ENCODE assay signal across 9 mouse cellular contexts in genomic region chr9:119101992-119102782, GRCm38 (mm10). TPM values are rescaled to one million over a fixed set of nuclear protein-coding genes. Genes with fewer than 3 reads are reported as not detected.
DNase-seq lines count a peak whose midpoint lies in the region; ATAC-seq lines count a peak whose summit lies in the region.
"Had no signal": no experiment of that assay in that cellular context is flagged by ENCODE, and none has a peak within 500 bp of the region (broad histone marks: within the 10 kb centered on the region; RNA-seq: fewer than 3 reads in every experiment).

TSS of gene Dlec1 (plus strand) at chr9:119102478.

- peak within 1 kb of the TSS; percentile 75 for H3K4me2 ChIP-seq in embryonic facial prominence, embryonic 11.5 days (ENCODE audit: low read depth, low read length)
- H3K4me2 ChIP-seq in limb, embryonic 11.5 days (ENCODE audit: low read depth, severe bottlenecking) = peak within 1 kb of the TSS; percentile 69
- H3K4me2 ChIP-seq in midbrain, embryonic 12.5 days (replicated peaks) = peak within 1 kb of the TSS; percentile 86

- peak; percentile 75 for DNase-seq in ovary, adult 18-20 months (ENCODE audit: low spot score)
- no peak for DNase-seq in ovary, postnatal 14 days (ENCODE audit: low spot score)
- DNase-seq in embryonic facial prominence, embryonic 11.5 days (ENCODE audit: low spot score) = peak; percentile 96
- DNase-seq in heart, adult 9 months (ENCODE audit: low spot score in 2 of 2) = peak; percentile 82 to 83
- peak; percentile 84 to 85 for DNase-seq in kidney, adult 8-10 months
- DNase-seq in limb, embryonic 11.5 days (ENCODE audit: low spot score) = peak; percentile 81
- DNase-seq in spleen, postnatal 10 days (ENCODE audit: low spot score in 2 of 2) = peak; percentile 20 to 65

- ATAC-seq in embryonic facial prominence, embryonic 11.5 days (replicated peaks; ENCODE audit: insufficient number of reproducible peaks, low FRiP score, low TSS enrichment, low read depth) = peak; percentile 77
- peak; percentile 85 for ATAC-seq in limb, embryonic 11.5 days (ENCODE audit: insufficient number of reproducible peaks, low FRiP score, low TSS enrichment, low read depth)
- peak; percentile 90 for ATAC-seq in midbrain, embryonic 12.5 days (ENCODE audit: low FRiP score, low read depth)

- no peaks in the 10 kb centered on the region for H3K9me3 ChIP-seq in embryonic facial prominence, embryonic 11.5 days (replicated peaks; ENCODE audit: control insufficient read depth, low read length)
- no peaks in the 10 kb centered on the region for H3K9me3 ChIP-seq in limb, embryonic 11.5 days (ENCODE audit: control insufficient read depth, low read length)
- no peaks in the 10 kb centered on the region for H3K9me3 ChIP-seq in midbrain, embryonic 12.5 days

- no peak within 1 kb of the TSS for H3K27ac ChIP-seq in embryonic facial prominence, embryonic 11.5 days (replicated peaks; ENCODE audit: low read depth, low read length)
- H3K27ac ChIP-seq in limb, embryonic 11.5 days (replicated peaks; ENCODE audit: low read depth, low read length) = no peak within 1 kb of the TSS
- H3K27ac ChIP-seq in midbrain, embryonic 12.5 days (replicated peaks) = no peak within 1 kb of the TSS

- no peaks in the 10 kb centered on the region for H3K36me3 ChIP-seq in embryonic facial prominence, embryonic 11.5 days (replicated peaks; ENCODE audit: control insufficient read depth, insufficient read depth, low read depth, low read length)
- H3K36me3 ChIP-seq in limb, embryonic 11.5 days (ENCODE audit: control insufficient read depth, insufficient read depth, low read length) = no peaks in the 10 kb centered on the region
- no peaks in the 10 kb centered on the region for H3K36me3 ChIP-seq in midbrain, embryonic 12.5 days
- H3K36me3 ChIP-seq: G1E had no signal

- H3K4me3 ChIP-seq in embryonic facial prominence, embryonic 11.5 days (ENCODE audit: low read depth, low read length) = peak within 1 kb of the TSS; percentile 57
- H3K4me3 ChIP-seq in limb, embryonic 11.5 days (ENCODE audit: low read depth, low read length) = peak within 1 kb of the TSS; percentile 54
- peak within 1 kb of the TSS; percentile 60 for H3K4me3 ChIP-seq in midbrain, embryonic 12.5 days

- no peaks in the 10 kb centered on the region for H3K27me3 ChIP-seq in embryonic facial prominence, embryonic 11.5 days (ENCODE audit: control insufficient read depth, insufficient read depth, low read length)
- peaks cover 2% of the 10 kb centered on the region; the same call in 1 of the 2 replicates for H3K27me3 ChIP-seq in limb, embryonic 11.5 days (ENCODE audit: control insufficient read depth, insufficient read depth, low read length)
- H3K27me3 ChIP-seq in midbrain, embryonic 12.5 days = peaks cover 14% of the 10 kb centered on the region; the same call in 1 of the 2 replicates

- H3K4me1 ChIP-seq in embryonic facial prominence, embryonic 11.5 days (ENCODE audit: control insufficient read depth, insufficient read depth, low read length) = no peaks in the 10 kb centered on the region
- H3K4me1 ChIP-seq in limb, embryonic 11.5 days (ENCODE audit: control insufficient read depth, insufficient read depth, low read length) = 0 out of 2 replicates have a peak, but pooled peaks cover 2% of the 10 kb centered on the region
- 0 out of 2 replicates have a peak, but pooled peaks cover 4% of the 10 kb centered on the region for H3K4me1 ChIP-seq in midbrain, embryonic 12.5 days

- peak within 1 kb of the TSS; percentile 20 for H3K9ac ChIP-seq in embryonic facial prominence, embryonic 11.5 days (replicated peaks; ENCODE audit: low read length)
- H3K9ac ChIP-seq in limb, embryonic 11.5 days (ENCODE audit: low read length) = no peak within 1 kb of the TSS; the same call in 1 of the 2 replicates
- peak within 1 kb of the TSS; percentile 51 for H3K9ac ChIP-seq in midbrain, embryonic 12.5 days (replicated peaks)

- WGBS in embryonic facial prominence, embryonic 11.5 days = 3% methylated on average over 44 of the region's 44 CpGs
- WGBS in limb, embryonic 11.5 days = 2% methylated on average over 44 of the region's 44 CpGs
- WGBS in midbrain, embryonic 12.5 days = 3% methylated on average over 44 of the region's 44 CpGs

RNA-seq across cellular contexts. Expression of gene Dlec1, which starts in this region (rescaled TPM):
- 0.69 and 1.5 TPM in 2 replicates for polyA plus RNA-seq in embryonic facial prominence, embryonic 11.5 days (2014; fragmentation: Nextera tagmentation; extraction: Ambion mirVana)
- 1.2 and 2.1 TPM in 2 replicates for polyA plus RNA-seq in limb, embryonic 11.5 days (2014; fragmentation: Nextera tagmentation; extraction: Ambion mirVana)
- polyA plus RNA-seq in midbrain, embryonic 12.5 days (2016; fragmentation: Nextera tagmentation; extraction: Ambion mirVana) = 0.56 and 1.1 TPM in 2 replicates
- polyA plus RNA-seq: G1E had no signal
